Mouse (Mus musculus) gastrocnemius, postnatal 36 days (tissue): ENCODE data around the gene Foxj3. TPM values are rescaled to one million over a fixed set of nuclear protein-coding genes. Genes with fewer than 3 reads are reported as not detected.
A peak's percentile ranks its signal among the peaks of the same experiment; 100 is the strongest.

Experiments used
- DNase-seq, 2 experiments: peaks; one replicate each; pipeline ENCODE4 v3.0.0; 2022
- intact Hi-C: fragments of 180-260 bp; cut with DNase I; formaldehyde crosslinking; loops from one replicate; pipeline ENCODE4 v1.15.1; 2025
- total RNA-seq, 2 experiments: library from RNA; stranded (reverse); gene quantifications; 2 replicates each; pipeline ENCODE4 v1.2.3; 2021

Foxj3 gene
- total RNA-seq, 2 experiments from 2014 or later: 22.0 to 24.6 TPM

DNA sequence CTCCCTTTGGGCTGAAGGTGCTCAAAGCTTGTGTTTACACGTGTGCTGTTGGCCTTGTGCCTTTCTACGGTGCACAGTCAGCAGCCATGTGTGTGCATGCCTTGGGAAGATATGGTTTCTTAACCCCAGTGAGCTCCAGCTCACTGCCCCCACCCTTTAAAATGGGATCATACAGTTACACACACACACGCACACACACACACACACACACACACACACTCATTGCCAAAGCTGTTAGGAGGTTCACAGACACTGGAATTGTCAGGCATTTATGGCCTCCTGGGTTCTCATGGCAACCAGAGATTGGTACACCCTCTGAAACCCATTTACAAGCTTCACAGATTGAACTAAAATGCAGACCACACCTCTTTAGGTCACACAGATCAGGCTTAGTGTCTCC, 97.1 kb downstream of the Foxj3 start:
- no peak for DNase-seq
- intact Hi-C loops: loop anchor here (5.0 kb wide), 1 partner anchor 33 kb away; no protein-coding TSS in a partner anchor

DNA sequence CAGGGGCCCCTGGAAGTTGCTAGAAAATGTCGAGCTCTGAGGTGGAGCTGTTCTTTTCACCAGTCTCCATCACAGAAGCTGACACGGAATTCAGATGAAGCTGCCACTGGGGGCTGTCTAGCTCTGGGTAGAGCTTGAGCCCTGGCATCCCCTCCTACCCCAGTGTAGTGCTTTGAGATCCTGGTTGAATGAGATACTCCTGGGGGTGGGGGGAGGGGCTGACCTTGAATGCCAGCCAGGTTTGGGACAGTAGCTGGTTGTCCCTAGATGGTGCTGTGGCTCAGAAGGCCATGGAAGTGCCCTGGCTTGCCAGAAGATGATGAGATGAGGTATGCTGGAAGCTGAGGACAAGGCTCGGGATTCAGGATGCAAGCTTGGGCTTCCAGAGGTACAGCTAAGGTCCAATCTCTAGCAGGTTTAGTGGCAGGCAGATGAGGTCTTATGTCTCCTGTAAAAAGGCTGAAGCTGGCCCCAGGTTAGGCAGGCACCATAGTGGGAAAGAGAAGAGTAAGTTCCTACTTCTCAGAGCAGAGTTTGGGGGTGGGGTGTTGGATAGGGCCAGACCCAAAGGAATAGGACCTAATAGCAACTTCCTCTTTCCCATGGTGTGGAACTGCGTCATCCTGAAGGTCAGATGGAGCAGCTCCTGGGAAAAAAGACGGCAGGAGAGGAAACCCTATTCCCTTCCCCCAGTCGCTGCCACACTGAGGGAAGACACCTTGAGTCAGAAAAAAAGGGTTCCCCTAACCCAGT, 98.3 kb downstream of the Foxj3 start:
- DNase-seq: no peak
- intact Hi-C loops: loop anchor here (5.0 kb wide), 1 partner anchor 32 kb away; no protein-coding TSS in a partner anchor

DNA sequence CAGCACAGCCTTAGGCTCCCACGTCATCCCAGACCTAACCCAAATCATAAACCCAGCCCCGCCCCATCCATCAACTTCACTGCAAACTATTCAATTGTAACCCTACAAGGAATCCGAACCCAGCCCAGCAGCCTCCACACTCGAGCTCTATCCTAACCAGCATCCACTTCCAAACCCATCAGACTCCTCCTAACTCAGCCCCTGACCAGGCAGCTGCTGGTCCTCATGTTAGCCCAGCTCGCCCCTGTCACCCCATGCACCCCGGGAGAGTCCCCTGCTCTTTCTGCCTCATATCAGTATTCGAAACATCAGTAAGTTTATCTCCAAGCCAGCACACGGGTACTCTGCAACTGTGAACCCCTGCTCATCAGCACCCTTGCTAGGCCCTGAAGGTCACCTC, 98.9 kb downstream of the Foxj3 start:
- no peak for DNase-seq
- intact Hi-C loops: no loop called here

DNA sequence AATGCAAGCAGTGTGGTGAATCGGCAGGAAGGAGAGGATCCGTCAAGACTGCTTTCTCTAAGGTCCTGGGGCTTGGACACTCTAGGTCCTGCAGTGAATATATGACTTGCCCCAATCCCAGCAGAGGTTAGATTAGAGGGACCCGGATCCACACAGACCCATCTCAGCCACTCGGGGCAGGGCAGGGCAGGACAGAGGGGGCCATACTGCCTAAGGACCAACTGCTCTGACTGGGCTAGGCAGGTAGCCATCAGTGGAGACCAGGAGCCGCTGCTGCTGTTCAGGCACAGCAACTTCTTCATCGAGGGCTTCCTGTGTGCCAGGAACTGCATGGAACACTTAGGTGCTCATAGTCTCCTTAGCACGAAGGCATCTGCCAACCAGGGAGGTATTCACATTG, 99.9 kb downstream of the Foxj3 start:
- DNase-seq: no peak
- intact Hi-C loops: no loop called here

DNA sequence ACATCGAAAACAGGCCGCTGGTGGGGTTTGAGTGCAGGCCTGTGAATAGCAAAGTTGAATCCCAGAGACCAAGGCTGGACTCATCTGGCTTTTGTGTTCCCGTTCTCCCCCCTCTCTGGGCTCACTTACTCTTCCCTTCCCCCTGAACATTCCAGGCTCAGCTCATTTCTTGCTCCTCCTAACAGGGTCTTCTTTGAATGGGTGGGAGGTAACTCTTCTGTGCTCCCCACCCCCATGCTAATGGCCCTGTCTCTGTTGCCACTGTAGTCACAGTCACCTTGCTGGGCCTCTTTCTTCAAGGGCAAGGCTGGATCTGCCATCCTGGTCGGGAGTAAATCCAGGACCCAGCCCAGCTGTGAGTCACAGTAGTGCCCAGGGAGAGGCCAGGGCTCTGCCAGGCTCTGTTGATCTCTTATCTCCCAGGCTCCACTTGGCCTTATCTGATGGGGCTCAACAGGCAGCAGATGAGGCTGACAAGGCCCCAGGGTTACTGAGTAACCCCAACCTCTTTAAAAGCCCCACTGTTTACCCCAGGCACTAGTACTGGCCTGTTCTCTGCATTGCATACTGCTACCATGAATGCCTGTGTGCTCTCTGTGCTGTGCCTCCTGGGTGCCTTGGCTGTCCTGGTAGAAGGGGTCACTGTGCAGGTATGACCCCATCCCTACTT, 100.5 kb downstream of the Foxj3 start, which contains the start of gene Guca2a:
TSS of gene Guca2a (plus strand) at position 529 of the 670 bp plus-strand sequence.
- intact Hi-C loops: no loop called here
- DNase-seq: no peak

DNA sequence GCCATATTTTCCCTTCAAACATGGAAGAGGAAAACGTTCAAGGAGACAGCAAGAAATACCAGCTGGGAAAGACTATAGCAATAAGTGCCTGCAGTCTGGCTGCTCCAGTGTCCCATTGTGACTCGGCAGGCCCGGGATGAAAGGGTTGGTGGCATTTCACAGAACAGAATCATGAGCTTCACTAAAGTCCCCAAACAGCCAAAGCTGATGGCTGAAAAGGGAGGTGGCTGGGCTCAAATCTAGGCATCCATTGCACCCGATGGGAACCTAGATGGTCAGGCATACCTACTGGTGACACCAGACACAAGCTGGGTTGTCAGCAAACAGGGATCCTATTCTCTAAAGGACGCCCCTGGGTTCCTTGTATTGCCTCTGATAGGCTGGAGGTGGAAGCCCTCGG, 101.1 kb downstream of the Foxj3 start:
- DNase-seq: no peak
- intact Hi-C loops: no loop called here

DNA sequence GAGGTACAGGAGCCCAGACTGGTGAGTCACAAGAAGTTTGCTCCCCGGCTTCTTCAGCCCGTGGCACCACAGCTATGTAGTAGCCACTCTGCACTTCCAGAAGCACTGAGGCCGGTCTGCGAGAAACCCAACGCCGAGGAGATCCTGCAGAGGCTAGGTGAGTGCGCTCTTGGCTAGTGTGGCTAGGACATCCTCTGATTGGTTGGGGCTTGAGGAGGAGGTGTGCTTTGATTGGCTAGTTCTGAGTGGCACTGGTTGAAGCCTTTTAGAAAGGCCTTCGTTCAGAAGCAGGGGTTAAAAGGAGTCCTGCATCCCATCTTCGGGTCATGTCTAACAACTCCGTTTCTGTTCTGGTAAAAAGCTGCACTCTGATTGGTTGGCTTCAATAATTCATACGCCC, 101.9 kb downstream of the Foxj3 start:
- no peak for DNase-seq
- intact Hi-C loops: no loop called here

DNA sequence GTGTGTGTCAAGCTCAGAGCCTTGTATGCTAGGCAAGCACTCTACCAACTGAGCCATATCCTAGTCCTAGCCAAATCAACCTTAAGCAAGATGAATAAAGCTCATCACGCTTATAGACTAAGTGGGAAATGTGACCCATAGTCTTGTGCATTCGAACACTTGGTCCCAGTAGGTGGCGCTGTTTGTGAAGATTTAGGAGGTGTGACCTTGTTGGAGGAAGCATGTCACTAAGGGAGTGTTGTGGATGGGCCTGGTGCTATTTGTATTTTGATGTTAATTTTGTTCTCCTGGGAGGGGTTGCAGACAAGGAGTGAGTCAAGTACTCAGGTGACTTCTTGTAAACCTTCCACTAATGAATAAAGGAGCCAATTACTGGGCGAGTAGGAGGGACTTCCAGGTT, 105.9 kb downstream of the Foxj3 start:
- no peak for DNase-seq
- intact Hi-C loops: no loop called here

DNA sequence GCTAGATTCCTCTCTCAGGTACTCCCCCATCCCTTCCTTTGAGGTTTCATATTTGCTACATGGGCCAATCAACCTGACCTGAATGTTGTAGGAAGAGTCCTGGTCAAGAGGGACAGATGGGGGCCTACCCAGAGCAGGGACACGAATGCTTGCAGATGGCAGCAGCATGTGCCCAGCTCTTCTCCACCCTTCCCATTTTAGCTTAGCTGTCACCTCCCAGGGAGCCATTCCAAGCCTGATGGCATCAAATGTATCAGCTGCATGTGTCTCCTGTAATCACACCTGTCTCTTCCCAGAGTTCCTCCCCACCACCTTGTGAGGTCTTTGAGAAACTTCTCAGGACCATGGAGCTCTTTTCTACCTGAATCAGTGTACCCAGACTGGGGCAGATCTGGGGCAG, 120.2 kb downstream of the Foxj3 start:
- intact Hi-C loops: no loop called here
- DNase-seq: no peak

DNA sequence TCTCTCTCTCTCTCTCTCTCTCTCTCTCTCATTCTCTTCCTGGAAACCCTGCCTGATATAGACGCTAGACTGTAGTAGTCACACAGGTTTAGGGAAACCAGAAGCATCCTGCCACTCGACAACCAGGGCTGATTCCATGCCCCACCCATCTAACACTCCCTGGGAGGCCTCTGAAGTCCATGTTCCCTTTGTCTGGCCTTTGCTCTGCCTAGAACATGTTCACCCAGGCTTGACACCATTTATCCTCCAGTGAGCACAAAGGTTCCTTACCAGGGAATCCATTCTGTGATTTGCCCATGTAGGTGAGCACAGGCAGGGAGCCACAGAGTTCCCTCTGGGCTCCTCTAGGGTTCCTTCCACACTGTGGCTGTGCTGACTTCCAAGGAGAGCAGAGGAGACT, 121.4 kb downstream of the Foxj3 start:
- intact Hi-C loops: no loop called here
- DNase-seq: no peak

DNA sequence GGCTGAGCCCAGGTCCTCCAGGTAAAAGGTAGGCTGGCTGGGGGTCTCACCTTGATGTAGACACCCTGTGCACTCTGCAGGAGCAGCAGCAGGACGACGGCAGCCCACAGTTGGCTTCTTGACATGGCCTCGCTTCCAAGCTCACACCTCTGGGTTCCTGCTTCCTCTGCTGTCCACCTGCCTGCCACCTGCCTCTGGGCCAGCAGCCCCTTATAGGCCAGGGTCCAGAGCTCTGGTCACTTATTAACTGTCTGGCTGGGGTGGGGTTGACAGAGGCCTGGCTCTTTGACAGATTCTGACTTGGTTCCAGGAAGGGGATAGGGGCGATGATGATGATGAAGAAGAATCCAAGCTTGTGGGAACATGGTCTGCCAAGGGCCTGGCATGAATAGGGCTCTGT, 121.9 kb downstream of the Foxj3 start, which contains the start of gene Guca2b:
TSS of gene Guca2b (minus strand) at position 224 of the 400 bp plus-strand sequence.
- no peak for DNase-seq
- intact Hi-C loops: no loop called here

DNA sequence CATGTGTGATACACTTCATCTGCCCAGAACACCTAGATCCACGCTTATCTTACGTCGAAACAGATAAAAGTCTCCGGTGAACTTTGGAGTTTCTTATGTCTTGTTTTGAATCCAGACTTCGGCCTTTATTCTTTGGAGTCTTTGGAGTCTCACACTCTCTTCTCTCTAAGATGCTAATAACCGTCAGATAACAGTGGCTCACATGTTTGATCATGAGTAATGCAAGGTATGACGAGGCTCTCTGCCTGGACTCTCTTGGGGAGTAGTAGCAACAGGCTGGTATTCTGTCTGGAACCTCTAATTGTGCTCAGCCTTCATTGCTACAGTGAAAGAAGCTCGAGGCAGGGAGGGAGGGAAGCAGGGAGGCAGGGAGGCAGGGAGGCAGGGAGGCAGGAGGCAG, 123.2 kb downstream of the Foxj3 start:
- intact Hi-C loops: loop anchor here (10.0 kb wide), 1 partner anchor 415 kb away; no protein-coding TSS in a partner anchor
- no peak for DNase-seq

DNA sequence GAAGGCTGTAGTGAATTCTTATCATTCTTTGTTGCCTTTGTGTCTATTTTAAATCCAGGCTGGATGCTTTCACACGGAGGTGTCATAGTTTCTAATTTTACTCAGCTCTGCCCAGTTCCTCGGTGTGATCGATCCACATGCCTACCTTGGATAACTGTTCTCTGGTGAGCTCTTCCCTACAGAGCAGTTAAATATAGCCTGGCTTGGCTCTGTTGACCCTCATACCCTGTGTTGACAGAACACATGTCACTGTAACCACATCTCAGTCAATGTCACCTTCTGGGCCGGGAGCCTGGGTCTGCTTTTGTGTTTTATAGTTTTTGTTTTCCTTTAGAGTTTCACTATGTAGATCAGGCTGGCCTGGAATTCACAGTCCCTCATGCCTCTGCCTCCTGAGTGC, 125.3 kb downstream of the Foxj3 start:
- DNase-seq: no peak
- intact Hi-C loops: loop anchor here (10.0 kb wide), 1 partner anchor 417 kb away; no protein-coding TSS in a partner anchor

DNA sequence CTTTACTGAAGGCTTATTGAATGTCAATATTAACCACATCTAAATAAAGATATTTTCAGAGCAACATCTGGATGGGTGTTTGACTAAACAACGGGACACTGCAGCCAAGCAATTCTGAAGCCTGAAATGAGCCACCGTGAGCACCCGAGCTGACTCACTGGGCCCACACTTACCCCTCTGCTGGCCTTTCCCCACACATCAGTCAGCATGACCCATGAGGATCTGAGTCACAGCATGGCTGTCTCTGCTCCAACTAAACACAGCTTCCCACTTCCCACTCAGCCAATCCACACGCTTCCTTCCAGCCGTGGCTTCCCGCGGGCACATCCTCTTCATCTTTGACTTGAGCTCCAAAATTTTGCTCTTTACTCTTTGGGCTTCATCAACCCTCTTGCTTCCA, 126.2 kb downstream of the Foxj3 start:
- DNase-seq: no peak
- intact Hi-C loops: loop anchor here (10.0 kb wide), 1 partner anchor 418 kb away; no protein-coding TSS in a partner anchor

DNA sequence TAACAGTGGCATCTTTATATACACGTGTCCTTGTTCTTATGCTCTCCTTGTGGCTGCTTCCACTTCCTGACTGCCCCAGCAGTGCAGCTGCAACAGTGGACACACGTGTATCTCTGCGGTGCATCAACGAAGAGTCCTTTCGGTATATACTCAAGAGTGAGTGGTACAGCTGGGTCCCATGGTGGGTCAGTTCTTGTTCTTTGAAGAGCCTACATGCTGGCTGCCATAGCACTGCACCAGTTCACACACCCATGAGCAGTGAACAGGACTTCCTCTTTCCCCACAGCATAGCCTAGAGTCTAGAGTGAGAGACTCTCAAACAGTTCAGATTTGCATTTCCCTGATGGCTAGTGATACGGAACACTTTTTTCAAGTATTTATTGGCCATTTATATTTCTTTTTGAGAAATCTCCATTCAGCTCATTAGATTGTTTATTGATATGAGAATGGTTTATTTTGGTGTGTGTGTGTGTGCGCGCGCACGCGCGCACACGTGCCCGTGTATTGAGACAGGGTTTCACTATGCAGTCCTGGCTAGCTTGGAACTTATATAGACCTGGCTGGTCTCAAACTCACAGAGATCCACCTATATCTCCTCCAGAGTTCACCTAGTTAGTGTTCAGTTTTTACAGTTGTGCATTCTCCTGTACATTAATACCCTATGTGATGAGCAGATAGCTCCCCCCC, 126.7 kb downstream of the Foxj3 start:
- no peak for DNase-seq
- intact Hi-C loops: loop anchor here (10.0 kb wide), 1 partner anchor 419 kb away; no protein-coding TSS in a partner anchor

DNA sequence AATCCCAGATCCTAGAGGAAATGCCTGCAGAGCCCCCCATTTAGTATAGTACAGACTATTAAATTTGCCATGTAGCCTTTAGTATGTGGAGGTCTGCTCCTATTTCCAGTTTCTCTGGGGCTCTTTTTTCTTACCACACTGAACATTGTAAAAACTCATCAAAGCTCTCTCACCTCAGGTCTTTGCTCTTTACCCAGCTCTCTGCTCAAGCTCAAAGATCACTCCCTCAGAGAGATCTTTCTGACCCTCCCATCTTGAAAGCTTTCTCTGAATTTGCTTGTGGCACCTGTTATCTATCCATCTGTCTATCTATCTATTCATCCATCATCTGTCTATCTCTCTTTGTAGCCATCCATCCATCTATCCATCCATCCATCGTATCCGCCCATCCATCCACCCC, 128.4 kb downstream of the Foxj3 start:
- no peak for DNase-seq
- intact Hi-C loops: loop anchor here (5.0 to 10.0 kb wide), 3 partner anchors 33 to 420 kb away; no protein-coding TSS in a partner anchor

DNA sequence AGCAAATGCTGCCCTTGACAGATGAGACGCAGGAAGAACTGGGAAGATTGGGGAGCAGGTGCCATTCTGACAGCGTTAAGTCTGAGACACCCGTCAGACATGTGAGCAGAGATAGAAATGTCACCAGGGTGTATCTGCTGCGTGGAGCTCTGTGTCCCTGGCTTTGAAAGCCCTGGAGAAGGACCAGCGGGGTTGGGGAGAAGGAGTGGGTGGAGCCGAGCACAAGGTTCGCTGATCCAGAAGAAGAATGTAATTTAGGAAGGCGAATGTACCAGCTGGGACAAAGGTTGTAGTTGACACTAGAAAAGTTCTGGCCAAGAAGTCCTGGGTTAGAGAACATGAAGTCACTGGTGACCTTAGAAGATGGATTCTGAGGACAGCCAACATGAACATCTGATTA, 129.3 kb downstream of the Foxj3 start:
- no peak for DNase-seq
- intact Hi-C loops: loop anchor here (5.0 to 10.0 kb wide), 3 partner anchors 34 to 421 kb away; no protein-coding TSS in a partner anchor

DNA sequence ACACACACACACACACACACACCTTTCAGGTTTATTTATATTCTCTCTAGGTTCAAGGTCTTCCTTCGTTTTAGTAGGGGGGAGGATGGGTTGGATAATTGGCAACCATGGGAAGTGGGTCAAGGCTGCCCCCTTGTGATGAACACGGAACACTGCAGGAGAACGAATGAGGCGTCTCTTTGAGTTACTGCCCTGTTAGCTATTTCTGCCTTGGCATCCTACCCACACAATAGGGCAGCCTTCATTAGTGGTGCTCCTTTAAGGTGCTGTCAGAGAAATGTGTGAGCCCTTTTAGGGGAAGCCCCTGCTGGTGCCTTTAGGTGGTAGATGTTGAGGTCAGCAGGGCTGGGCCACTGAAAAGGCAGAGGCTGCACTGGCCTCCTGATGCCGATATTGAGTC, 130.7 kb downstream of the Foxj3 start:
- intact Hi-C loops: loop anchor here (5.0 to 10.0 kb wide), 3 partner anchors 35 to 423 kb away; no protein-coding TSS in a partner anchor
- peak in 1 of 2 experiments; percentile 17 for DNase-seq

DNA sequence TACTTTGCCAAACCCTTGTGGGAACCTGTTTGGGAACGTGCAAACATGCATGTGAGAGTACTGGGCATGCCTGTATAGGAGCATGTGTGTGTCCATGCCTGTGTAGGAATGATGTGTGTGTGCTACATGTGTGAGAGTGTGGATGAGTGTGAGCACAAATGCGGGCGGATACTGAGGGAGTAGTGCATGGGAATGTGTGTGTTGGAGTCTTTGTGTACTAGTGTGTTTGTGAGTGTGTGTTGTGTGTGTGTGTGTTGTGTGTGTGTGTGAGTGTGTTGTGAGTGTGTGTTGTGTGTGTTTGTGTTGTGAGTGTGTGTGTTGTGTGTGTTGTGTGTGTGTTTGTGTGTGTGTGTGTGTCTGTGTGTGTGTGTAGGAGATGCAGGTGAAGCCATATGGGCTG, 131.4 kb downstream of the Foxj3 start:
- no peak for DNase-seq
- intact Hi-C loops: loop anchor here (5.0 to 10.0 kb wide), 3 partner anchors 36 to 423 kb away; no protein-coding TSS in a partner anchor

DNA sequence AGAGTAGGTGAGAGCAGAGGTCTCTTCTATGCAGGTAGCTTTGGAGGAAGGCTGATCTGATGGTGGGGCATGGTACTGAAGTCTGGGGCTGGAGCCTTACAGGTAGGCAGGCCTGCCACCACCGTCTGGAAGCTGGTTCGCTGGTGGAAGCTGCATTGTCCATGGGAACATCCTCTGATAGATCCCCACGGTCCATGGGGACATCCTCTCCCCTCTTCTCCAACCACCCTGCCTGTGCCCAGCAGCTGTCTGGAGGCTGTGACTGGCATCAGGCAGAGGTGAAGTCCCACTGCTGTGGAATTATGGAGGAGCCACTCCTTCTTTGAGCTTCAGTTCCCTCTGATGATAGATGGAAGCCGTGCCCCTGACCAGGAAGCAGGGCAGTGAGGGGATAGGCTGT, 131.8 kb downstream of the Foxj3 start:
- no peak for DNase-seq
- intact Hi-C loops: loop anchor here (5.0 to 10.0 kb wide), 3 partner anchors 36 to 424 kb away; no protein-coding TSS in a partner anchor
